ENCODE assay signal across 7 mouse cellular contexts in the genomic region with DNA sequence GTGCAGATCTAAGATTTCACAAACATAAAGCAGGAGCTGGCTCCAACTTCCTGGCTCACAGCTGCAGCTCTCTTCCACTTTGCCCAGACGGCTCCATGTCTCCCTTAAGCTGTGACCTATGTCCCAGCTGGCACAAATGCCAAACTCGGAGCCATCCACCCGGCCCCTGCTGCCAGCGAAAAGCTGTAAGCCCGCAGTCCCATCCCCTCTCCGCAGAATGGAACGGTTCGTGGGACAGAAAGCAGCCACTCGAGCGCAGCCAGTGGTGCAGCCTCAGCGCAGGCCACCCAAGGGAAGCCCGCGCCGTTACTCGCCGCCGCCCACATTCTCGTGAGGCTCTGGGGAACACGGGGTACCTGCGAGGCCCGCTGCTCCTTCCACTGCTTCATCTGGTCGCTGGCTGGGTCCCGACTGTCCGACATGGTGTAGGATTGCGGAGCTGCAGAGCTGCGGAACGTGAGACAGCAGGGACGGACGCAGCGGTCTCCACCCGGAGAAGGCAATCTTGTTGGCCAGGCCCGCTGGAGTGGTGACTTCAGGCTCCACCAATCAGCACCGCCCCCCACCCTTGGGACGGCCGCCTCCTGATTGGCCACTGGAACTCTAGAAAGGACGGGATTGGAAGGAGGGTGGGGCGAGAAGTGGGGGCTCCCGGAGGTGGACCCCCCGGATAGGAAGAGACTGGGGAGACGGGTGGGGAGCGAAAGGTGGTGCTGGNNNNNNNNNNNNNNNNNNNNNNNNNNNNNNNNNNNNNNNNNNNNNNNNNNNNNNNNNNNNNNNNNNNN. TPM values are rescaled to one million over a fixed set of nuclear protein-coding genes. Genes with fewer than 3 reads are reported as not detected.
A peak's percentile ranks its signal among the peaks of the same experiment; 100 is the strongest.
DNase-seq lines count a peak whose midpoint lies in the region; ATAC-seq lines count a peak whose summit lies in the region.

A gene (minus strand): TSS at position 544 of the 785 bp plus-strand sequence.

- intact Hi-C loops in gastrocnemius, postnatal 36 days (cut with DNase I): no loop called here
- intact Hi-C loops in left cerebral cortex, postnatal 25 days (cut with DNase I): loop anchor here (10.0 kb wide), 1 partner anchor 360 kb away; no protein-coding TSS in a partner anchor

- peak within 1 kb of the TSS; percentile 96 for H3K27ac ChIP-seq in intestine, embryonic 15.5 days
- peak within 1 kb of the TSS; percentile 97 for H3K27ac ChIP-seq in midbrain, embryonic 10.5 days (replicated peaks)

- peak; percentile 99 for ATAC-seq in intestine, embryonic 15.5 days

- H3K36me3 ChIP-seq in intestine, embryonic 15.5 days: no peaks in the 10 kb centered on the region
- H3K36me3 ChIP-seq in midbrain, embryonic 10.5 days: no peaks in the 10 kb centered on the region; the same call in 1 of the 2 replicates

- no peaks in the 10 kb centered on the region for H3K9me3 ChIP-seq in intestine, embryonic 15.5 days
- H3K9me3 ChIP-seq in midbrain, embryonic 10.5 days (replicated peaks): no peaks in the 10 kb centered on the region

- under 1% methylated on average over 41 of the region's 41 CpGs for WGBS in intestine, embryonic 15.5 days
- WGBS in midbrain, embryonic 10.5 days: under 1% methylated on average over 41 of the region's 41 CpGs

- no peaks in the 10 kb centered on the region for H3K27me3 ChIP-seq in intestine, embryonic 15.5 days (replicated peaks)
- no peaks in the 10 kb centered on the region for H3K27me3 ChIP-seq in midbrain, embryonic 10.5 days (ENCODE audit: low read depth, poor library complexity, severe bottlenecking)

- peak within 1 kb of the TSS; percentile 88 for H3K9ac ChIP-seq in intestine, embryonic 15.5 days

- 0 out of 2 replicates have a peak, but pooled peaks cover 4% of the 10 kb centered on the region for H3K4me1 ChIP-seq in intestine, embryonic 15.5 days (replicated peaks)
- H3K4me1 ChIP-seq in midbrain, embryonic 10.5 days: peaks cover 33% of the 10 kb centered on the region

- peak within 1 kb of the TSS; percentile 79 for H3K4me2 ChIP-seq in intestine, embryonic 15.5 days (replicated peaks)

- peak; percentile 98 for DNase-seq in adrenal gland, adult 2 months
- peak; percentile 90 for DNase-seq in embryo, embryonic 11.5 days (ENCODE audit: low read depth, low spot score)
- DNase-seq in gastrocnemius, postnatal 36 days: peak; percentile 93 to 98
- peak; percentile 95 to 98 for DNase-seq in left cerebral cortex, postnatal 25 days (ENCODE audit: low spot score in 2 of 2)
- DNase-seq in midbrain, embryonic 10.5 days (ENCODE audit: low spot score): peak; percentile 96
- DNase-seq in right cerebral cortex, postnatal 4 days: peak; percentile 94

- H3K4me3 ChIP-seq in intestine, embryonic 15.5 days (replicated peaks): peak within 1 kb of the TSS; percentile 73
- peak within 1 kb of the TSS; percentile 88 for H3K4me3 ChIP-seq in midbrain, embryonic 10.5 days

RNA-seq across cellular contexts. Expression of the gene that starts here (rescaled TPM):
- total RNA-seq in adrenal gland, adult 2 months (2021): 100 to 1,000 TPM; 481 to 548 TPM
- 144 and 174 TPM in 2 replicates for polyA plus RNA-seq in adrenal gland, adult 2 months (2012; rRNA removed)
- total RNA-seq in gastrocnemius, postnatal 36 days (2021): 100 to 1,000 TPM in 1 of 2 experiments, 10 to 100 TPM in 1; 83.3 to 108 TPM
- polyA plus RNA-seq in intestine, embryonic 15.5 days (2015; fragmentation: Nextera tagmentation; extraction: Ambion mirVana): 128 and 131 TPM in 2 replicates
- total RNA-seq in left cerebral cortex, postnatal 25 days (2021): 10 to 100 TPM; 42.4 to 45.3 TPM
- 102 and 115 TPM in 2 replicates for polyA plus RNA-seq in midbrain, embryonic 10.5 days (2016; fragmentation: Nextera tagmentation; extraction: Ambion mirVana)

Comparison
In these comparisons a context has a peak if more than half of its experiments do, and no peak if none do; other contexts are left out.
1. Peak in every context shown above with its lines: DNase-seq, ATAC-seq, H3K4me3 ChIP-seq and H3K27ac ChIP-seq.
2. RNA of the gene that starts here (total RNA-seq): 481 to 548 TPM in adrenal gland, adult 2 months; 83.3 to 108 TPM in gastrocnemius, postnatal 36 days and 42.4 to 45.3 TPM in left cerebral cortex, postnatal 25 days; every median in the first group is over 4 times any median in the second.